Mouse (Mus musculus): ENCODE data around the gene Btbd9. TPM values are rescaled to one million over a fixed set of nuclear protein-coding genes. Genes with fewer than 3 reads are reported as not detected.

The Btbd9 gene
- polyA plus RNA-seq, 1 experiment from 2014 or later, result 150 TPM

DNA sequence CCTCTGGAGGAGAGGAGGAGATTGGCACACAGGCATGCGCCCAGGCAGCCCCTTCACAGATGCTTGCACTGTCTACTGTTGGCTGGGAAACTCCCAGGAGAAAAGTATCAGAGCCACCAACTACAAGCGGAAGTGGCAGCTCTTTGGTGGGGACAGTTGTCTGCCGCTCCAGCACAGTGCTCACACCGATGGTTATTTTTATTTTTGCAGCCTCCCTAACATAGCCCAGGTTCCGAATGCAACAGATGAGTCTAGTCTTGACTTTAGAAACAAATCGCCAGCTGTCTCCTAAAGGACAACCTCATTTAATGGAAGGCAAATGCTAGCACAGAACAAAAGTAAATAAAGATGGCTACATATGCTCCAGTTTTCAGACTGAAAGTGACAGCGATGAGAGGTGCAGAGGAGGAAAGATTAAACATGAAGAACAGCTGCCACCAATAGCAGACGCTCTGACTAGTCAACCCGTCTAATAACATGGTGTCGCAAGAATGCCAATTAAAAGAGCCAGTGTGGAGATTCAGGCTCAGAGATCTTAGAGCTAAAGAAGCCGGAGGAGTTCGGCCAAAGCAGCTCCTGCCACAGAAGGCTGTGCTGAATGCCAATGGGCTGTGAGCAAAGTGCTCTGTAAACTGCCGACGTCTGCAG, 108.6 kb downstream of the Btbd9 start:
- Histone ChIP-seq H3K4me2 (peak overlapping the region; percentile 3; the same call in 1 of the 2 replicates), H3K27ac (peak overlapping the region; percentile 44), H3K36me3 (no peaks in the 10 kb centered on the region), H3K4me1 (replicated peaks) (peaks cover 57% of the 10 kb centered on the region), H3K4me3 (no peak overlapping the region), H3K9ac (no peak overlapping the region), H3K9me3 (no peaks in the 10 kb centered on the region), H3K27me3 (no peaks in the 10 kb centered on the region)
- ATAC-seq (ENCODE audit: low FRiP score), result no peak
- 35% methylated on average over 14 of the region's 14 CpGs for WGBS

DNA sequence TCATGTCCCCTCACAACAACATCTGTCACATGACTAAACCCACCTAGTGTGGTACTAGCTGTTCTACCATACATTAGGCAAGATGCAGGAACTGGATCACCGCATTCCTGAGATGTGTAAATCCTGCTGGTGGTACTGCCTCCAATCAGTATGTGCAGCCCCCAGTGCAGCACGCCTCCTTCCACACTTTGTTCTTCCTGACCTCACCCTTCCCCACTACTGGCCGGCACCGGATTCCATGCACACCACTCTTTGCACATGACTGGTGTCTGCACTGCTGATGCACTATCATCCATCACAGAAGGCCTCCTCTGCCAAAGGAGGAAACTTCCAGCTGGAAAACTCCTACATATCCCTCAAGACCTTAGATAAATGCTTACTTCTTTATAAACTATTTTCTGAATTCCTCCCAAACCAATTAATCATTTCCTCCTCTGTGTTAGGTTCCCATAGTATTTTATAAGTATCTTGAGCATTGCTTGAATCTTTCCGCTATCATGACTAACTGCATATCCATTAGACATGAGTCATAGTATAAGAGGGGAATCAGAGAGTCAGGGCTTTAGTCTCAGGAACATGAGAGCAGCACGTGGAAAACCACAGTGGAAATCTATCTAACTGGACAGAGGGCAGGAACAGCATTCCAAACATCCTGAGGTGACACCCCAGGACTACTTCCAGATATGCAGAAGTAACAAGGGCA, 111.1 kb downstream of the Btbd9 start:
- 91% methylated on average over 6 of the region's 6 CpGs for WGBS
- no peaks in the 10 kb centered on the region for H3K27me3 ChIP-seq
- no peaks in the 10 kb centered on the region for H3K9me3 ChIP-seq
- no peak overlapping the region for H3K27ac ChIP-seq
- no peak overlapping the region for H3K4me2 ChIP-seq
- no peak overlapping the region for H3K9ac ChIP-seq
- H3K4me1 ChIP-seq (replicated peaks), result peaks cover 60% of the 10 kb centered on the region
- H3K36me3 ChIP-seq, result no peaks in the 10 kb centered on the region
- H3K4me3 ChIP-seq, result no peak overlapping the region
- no peak for ATAC-seq (ENCODE audit: low FRiP score)

DNA sequence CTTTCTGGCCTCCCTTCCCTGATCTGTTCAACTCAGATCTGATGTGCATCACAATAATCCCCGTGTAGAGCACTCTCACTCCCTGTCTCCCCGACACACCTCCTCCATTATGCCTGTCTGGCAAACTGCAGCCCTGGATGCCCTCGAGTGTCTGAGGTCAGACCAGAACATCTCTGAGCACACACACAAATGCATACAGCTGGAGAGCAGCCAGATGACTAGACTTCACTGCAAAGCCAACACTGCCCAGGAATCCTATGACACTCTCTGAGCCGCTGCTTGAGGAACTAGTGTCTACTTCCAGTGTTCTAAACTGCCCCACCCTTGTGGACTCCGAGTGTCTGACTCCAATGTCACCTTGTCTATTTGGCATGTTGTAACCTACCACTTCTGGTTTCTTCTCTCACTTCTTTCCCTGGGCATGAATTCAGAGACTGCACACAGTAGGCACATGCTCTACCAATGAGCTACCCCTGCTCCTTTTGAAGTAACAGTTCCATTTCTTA, 112.0 kb downstream of the Btbd9 start:
- no peak overlapping the region for H3K4me3 ChIP-seq
- ATAC-seq (ENCODE audit: low FRiP score), result no peak
- WGBS, result 41% methylated on average over 5 of the region's 5 CpGs
- no peaks in the 10 kb centered on the region for H3K9me3 ChIP-seq
- H3K36me3 ChIP-seq, result no peaks in the 10 kb centered on the region
- H3K9ac ChIP-seq, result no peak overlapping the region
- no peaks in the 10 kb centered on the region for H3K27me3 ChIP-seq
- H3K27ac ChIP-seq, result no peak overlapping the region
- H3K4me1 ChIP-seq (replicated peaks), result peaks cover 64% of the 10 kb centered on the region
- no peak overlapping the region for H3K4me2 ChIP-seq

DNA sequence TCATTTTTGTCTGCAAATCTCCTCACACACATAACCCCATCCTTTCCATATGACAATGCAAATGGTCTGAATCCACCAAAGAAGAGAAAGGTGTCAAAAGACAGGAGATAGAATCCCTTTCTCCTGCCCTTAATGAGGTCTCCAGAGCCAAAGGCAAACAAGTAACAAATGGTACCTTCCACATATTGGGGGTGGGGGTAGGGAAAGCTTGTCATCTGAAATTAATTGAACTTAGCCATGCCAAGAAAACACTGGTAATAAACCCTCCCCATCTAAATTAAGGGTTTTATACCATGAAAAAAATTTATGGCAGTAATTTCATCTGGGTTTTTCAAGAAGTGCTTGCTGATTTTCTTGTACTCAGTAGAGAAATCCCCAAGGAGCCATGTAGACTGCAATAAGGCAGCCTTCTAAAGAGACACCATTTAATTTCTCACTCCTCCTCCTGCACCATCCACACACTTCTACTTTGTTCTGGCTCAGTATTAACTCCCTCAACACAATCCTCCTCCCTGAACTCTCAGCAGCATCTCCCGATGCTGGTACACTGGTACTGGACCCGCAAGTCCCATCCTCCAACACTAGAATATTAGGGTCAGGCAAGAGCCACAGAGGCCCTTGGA, 115.5 kb downstream of the Btbd9 start:
- H3K4me2 ChIP-seq, result no peak overlapping the region
- H3K27ac ChIP-seq, result peak overlapping the region; percentile 69

DNA sequence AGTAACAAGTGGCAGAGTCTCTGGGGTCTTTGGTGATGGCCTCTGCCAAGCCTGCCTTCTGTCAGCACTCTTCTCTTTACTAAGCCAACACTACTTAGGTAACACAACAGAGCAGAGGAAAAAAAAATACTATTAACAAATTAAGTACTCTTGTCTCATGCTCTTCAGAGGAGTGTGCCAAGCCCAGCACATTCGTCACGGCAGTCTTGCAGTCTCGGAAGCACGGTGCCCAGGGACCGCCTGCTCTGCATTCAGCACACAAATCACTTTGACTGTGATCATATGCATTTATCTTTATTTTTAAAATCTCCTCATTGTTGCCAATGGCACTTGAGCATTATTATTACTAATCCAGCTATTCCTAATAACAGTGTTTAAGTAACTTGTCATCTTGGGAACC, 116.6 kb downstream of the Btbd9 start:
- Histone ChIP-seq H3K27ac (peak overlapping the region; percentile 48), H3K9ac (no peak overlapping the region), H3K36me3 (no peaks in the 10 kb centered on the region), H3K4me3 (no peak overlapping the region), H3K27me3 (no peaks in the 10 kb centered on the region), H3K4me2 (no peak overlapping the region), H3K9me3 (no peaks in the 10 kb centered on the region), H3K4me1 (replicated peaks) (peaks cover 71% of the 10 kb centered on the region)
- 47% methylated on average over 5 of the region's 5 CpGs for WGBS
- ATAC-seq (ENCODE audit: low FRiP score), result no peak

More for the DNA sequence above, 115.5 kb downstream of the Btbd9 start:
- Histone ChIP-seq H3K9me3 (no peaks in the 10 kb centered on the region), H3K9ac (no peak overlapping the region), H3K4me1 (replicated peaks) (peaks cover 71% of the 10 kb centered on the region), H3K36me3 (no peaks in the 10 kb centered on the region), H3K27me3 (no peaks in the 10 kb centered on the region), H3K4me3 (no peak overlapping the region)
- WGBS, result 77% methylated on average over 2 of the region's 2 CpGs
- no peak for ATAC-seq (ENCODE audit: low FRiP score)

DNA sequence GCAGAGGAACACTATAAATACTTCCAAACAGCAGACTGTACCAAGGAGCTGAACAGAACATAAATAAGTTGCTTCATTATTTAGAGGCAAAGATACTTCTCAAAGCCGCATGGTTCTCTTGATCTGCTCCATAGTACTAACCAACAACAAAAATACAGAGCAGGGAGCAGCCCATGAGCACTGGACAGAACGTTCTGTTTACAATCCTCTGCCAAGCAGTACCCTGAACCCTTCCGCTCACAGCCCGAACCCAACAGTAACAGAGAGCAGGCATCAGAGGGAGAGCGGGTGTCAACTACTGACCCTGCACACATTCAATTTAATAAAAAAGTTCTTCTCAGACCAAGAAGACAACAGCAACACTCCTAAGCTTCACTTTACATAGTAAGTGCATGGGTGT, 117.4 kb downstream of the Btbd9 start:
- no peak overlapping the region for H3K27ac ChIP-seq
- H3K4me1 ChIP-seq (replicated peaks), result peaks cover 69% of the 10 kb centered on the region
- no peak for ATAC-seq (ENCODE audit: low FRiP score)
- 95% methylated on average over 5 of the region's 5 CpGs for WGBS
- no peaks in the 10 kb centered on the region for H3K27me3 ChIP-seq
- no peaks in the 10 kb centered on the region for H3K9me3 ChIP-seq
- H3K4me2 ChIP-seq, result no peak overlapping the region
- no peak overlapping the region for H3K9ac ChIP-seq
- H3K36me3 ChIP-seq, result no peaks in the 10 kb centered on the region
- no peak overlapping the region for H3K4me3 ChIP-seq

DNA sequence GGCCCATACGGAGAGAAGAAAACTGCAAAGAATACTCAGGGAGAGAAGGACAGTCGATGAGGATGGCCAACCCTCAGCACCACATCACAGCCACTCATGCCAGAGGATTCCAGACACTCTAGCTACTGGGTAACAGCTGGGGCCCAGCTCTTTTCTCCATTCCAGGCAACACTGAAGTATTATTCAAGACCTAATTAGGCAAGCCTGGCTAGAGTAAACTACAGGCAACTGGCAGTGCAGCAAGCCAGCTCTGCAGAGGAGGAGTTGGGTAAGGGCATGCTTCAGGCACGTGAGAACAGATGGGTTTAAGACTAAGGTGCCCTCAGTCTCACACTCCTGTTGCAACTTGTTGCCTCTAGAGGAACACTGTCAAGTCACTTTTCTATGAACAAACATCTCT, 118.0 kb downstream of the Btbd9 start:
- Histone ChIP-seq H3K4me2 (no peak overlapping the region), H3K4me1 (replicated peaks) (peaks cover 66% of the 10 kb centered on the region)

DNA sequence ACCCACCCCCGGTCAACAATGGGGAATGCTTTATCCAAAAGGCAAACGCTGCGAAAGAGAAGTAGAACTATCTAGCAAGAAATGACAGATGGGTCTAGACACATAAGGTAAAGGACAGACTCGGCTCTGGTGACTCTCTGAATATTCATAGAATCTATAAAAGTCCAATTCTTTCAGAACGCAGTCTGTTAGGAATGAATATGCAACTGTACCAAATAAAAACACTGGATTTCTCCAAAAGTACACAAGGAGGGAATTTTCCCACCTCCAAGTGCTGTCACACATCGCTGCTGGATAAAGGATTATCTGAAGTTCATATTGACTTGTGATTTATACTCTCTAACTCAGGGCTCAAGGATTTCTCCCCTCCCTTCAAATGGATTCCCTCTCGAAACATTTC, 118.8 kb downstream of the Btbd9 start:
- no peaks in the 10 kb centered on the region for H3K36me3 ChIP-seq
- H3K27ac ChIP-seq, result no peak overlapping the region
- H3K9ac ChIP-seq, result no peak overlapping the region
- no peak for ATAC-seq (ENCODE audit: low FRiP score)
- no peaks in the 10 kb centered on the region for H3K27me3 ChIP-seq
- peaks cover 62% of the 10 kb centered on the region for H3K4me1 ChIP-seq (replicated peaks)
- 47% methylated on average over 7 of the region's 7 CpGs for WGBS
- H3K9me3 ChIP-seq, result no peaks in the 10 kb centered on the region
- no peak overlapping the region for H3K4me3 ChIP-seq
- H3K4me2 ChIP-seq, result no peak overlapping the region

More for the DNA sequence above, 118.0 kb downstream of the Btbd9 start:
- Histone ChIP-seq H3K9me3 (no peaks in the 10 kb centered on the region), H3K27ac (no peak overlapping the region), H3K4me3 (no peak overlapping the region), H3K36me3 (no peaks in the 10 kb centered on the region), H3K9ac (no peak overlapping the region), H3K27me3 (no peaks in the 10 kb centered on the region)
- no peak for ATAC-seq (ENCODE audit: low FRiP score)
- WGBS, result 78% methylated on average over 3 of the region's 3 CpGs

DNA sequence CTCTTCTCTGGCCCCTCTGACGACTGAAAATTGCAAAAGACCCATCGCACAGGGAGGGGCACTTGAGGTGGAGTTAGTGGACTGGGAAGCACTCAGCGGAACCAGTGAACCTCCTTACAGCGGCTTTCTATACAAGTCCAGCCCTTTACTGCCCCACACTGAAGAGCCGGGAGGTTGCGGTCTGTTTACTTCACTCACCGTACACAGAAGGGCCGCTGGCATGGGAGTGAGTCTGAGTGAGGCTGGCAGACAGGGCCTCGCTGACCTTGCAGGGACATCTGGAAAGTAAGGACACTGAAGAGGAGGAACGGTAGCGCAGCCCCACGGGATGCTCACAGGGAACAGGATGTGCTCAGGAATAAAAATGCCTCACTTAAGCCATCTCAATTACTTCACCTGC, 120.0 kb downstream of the Btbd9 start:
- Histone ChIP-seq H3K27ac (no peak overlapping the region), H3K9ac (no peak overlapping the region), H3K4me2 (no peak overlapping the region), H3K27me3 (no peaks in the 10 kb centered on the region), H3K4me3 (no peak overlapping the region), H3K36me3 (no peaks in the 10 kb centered on the region), H3K4me1 (replicated peaks) (peaks cover 60% of the 10 kb centered on the region), H3K9me3 (no peaks in the 10 kb centered on the region)
- ATAC-seq (ENCODE audit: low FRiP score), result no peak
- 61% methylated on average over 12 of the region's 12 CpGs for WGBS

DNA sequence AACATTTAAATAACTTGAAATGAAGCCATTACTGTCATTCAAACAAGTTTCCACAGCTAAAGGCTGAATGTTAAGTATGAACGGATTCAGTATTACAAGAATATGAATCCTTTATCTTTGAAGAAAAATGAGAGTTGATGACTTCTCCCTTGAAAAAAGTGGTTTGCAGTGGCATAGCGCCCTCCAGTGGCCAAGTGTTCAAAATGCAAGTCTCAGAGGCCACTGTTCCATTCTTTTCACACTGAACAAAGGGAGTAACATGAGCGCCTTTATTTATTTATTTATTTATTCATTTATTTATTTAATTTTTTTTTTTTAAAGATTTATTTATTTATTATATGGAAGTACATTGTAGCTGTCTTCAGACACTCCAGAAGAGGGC, 121.4 kb downstream of the Btbd9 start:
- Histone ChIP-seq H3K4me3 (no peak overlapping the region), H3K4me1 (replicated peaks) (peaks cover 47% of the 10 kb centered on the region), H3K36me3 (no peaks in the 10 kb centered on the region), H3K9ac (no peak overlapping the region), H3K9me3 (no peaks in the 10 kb centered on the region), H3K4me2 (no peak overlapping the region), H3K27ac (no peak overlapping the region), H3K27me3 (no peaks in the 10 kb centered on the region)
- WGBS, result 24% methylated on average over 3 of the region's 3 CpGs
- ATAC-seq (ENCODE audit: low FRiP score), result no peak

DNA sequence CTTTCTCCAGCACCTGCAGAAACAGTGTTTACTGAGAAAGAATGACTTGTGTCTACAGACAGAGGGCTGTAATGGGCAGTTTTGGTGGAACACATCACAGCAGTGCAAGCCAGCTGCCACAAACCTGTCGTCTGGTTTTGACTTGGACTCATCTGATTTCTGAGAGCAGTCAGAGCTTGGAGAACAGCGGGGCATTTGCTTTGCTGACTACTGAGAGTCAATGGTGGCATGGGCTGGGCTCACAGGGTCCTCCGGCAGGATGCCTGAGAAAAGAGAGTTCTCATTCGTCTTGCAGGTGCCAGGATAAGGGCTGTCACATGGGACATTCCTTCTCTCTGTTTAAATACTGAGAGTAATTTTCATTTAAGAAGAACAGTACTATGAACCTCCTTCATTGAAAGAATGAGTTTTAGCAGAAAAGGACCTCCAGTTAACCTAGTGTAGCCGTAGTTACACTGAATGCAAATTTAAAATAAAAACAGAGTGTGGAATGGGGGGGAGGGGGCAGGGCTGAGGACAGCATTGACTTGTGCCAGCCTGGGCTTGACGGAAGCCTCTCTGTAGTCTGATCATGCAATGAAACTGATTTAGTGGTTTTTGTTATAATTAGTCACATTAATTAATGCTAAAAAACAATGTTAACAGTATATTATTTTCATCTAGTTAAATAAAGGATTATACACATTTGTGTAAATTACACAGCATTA, 122.0 kb downstream of the Btbd9 start:
- Histone ChIP-seq H3K4me2 (no peak overlapping the region), H3K9me3 (no peaks in the 10 kb centered on the region), H3K9ac (no peak overlapping the region), H3K27ac (no peak overlapping the region), H3K4me3 (no peak overlapping the region), H3K36me3 (no peaks in the 10 kb centered on the region), H3K4me1 (replicated peaks) (peaks cover 43% of the 10 kb centered on the region), H3K27me3 (no peaks in the 10 kb centered on the region)
- WGBS, result 48% methylated on average over 6 of the region's 6 CpGs
- ATAC-seq (ENCODE audit: low FRiP score), result no peak

DNA sequence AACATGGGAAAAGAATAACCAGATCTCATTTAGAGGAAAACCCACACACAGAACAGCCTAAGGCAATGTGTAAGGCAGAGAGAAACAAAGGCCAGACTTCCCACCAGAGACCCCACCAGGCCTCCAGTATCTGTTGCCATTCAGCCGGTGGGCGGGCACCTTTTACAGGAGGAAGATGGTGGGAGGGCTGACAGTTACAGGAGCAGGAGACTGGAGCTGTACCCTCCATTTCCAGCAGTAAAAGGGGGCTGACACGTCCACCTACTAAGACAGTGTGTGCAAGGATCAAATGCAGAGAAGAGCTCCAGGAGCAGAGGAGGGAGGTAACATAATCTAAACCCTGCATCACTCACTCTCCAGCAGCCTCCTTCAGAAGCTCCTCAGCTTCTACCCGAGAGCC, 123.0 kb downstream of the Btbd9 start:
- WGBS, result 53% methylated on average over 4 of the region's 4 CpGs
- no peaks in the 10 kb centered on the region for H3K9me3 ChIP-seq

More for the DNA sequence above, 123.0 kb downstream of the Btbd9 start:
- no peak overlapping the region for H3K4me2 ChIP-seq
- no peaks in the 10 kb centered on the region for H3K27me3 ChIP-seq
- H3K4me3 ChIP-seq, result no peak overlapping the region
- no peak overlapping the region; the same call in 1 of the 2 replicates for H3K27ac ChIP-seq
- H3K9ac ChIP-seq, result no peak overlapping the region
- no peaks in the 10 kb centered on the region for H3K36me3 ChIP-seq
- ATAC-seq (ENCODE audit: low FRiP score), result no peak
- peaks cover 34% of the 10 kb centered on the region for H3K4me1 ChIP-seq (replicated peaks)
